Mouse (Mus musculus): Measurements from ENCODE around the gene Tmem29. TPM values are rescaled to one million over a fixed set of nuclear protein-coding genes. Genes with fewer than 3 reads are reported as not detected.

The Tmem29 gene
- 13.0 TPM for total RNA-seq (2023)

DNA sequence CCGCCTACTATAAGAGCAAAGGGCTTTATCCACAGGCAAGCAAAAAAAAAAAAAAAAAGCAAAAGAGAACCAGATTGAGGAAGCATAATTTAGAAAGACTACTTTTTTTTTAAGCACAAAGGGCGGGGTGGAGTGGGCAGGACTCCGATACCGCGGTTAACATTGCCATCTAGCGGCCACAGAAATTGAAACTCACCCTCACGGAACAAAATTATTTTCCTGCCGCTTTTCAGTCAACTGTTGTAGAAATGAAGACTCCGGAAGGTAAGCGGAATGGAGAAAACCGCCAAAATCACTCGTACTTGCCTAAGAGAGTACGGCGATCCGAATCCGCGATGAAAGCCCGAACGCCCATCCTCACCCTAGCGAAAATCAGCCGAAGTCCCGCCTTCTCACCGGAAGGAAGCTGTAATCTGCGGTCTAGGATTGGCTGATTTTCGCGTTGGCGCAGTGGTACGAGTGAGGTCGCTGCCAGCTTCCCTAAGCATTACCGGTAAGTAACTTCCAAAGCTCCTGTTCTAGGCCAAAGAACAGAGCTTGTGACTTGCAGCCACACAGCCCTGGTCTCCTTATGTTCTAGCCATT lies at the start of gene Tmem29:
TSS of gene Tmem29 (minus strand) at position 389 of the 585 bp plus-strand sequence.

Other genes starting within 250 kb of the Tmem29 start
- 36.6 TPM for gene Alas2, start 88.2 kb upstream of the Tmem29 start, total RNA-seq (2023)
- gene Pfkfb1, start 129.1 kb upstream of the Tmem29 start, total RNA-seq (2023) = 7.7 TPM
- gene Apex2, start 130.7 kb upstream of the Tmem29 start, total RNA-seq (2023) = 16.7 TPM
- gene Tro, start 198.4 kb upstream of the Tmem29 start, total RNA-seq (2023) = not detected

Measured in CD8-positive naive resting alpha-beta T cell, adult 57 days (primary cell).